Mouse (Mus musculus) stomach, adult 2 months (tissue): ENCODE results near the gene Mfap4. TPM values are rescaled to one million over a fixed set of nuclear protein-coding genes. Genes with fewer than 3 reads are reported as not detected.

Experiments used
- polyA plus RNA-seq: library from polyadenylated mRNA; depleted of rRNA; stranded (reverse); fragments of >200 nt; gene quantifications from 2 replicates; pipeline ENCODE4 v1.2.3, GENCODE M21; 2012; rRNA removed

Mfap4 gene
- polyA plus RNA-seq, result 126 and 140 TPM in 2 replicates

DNA sequence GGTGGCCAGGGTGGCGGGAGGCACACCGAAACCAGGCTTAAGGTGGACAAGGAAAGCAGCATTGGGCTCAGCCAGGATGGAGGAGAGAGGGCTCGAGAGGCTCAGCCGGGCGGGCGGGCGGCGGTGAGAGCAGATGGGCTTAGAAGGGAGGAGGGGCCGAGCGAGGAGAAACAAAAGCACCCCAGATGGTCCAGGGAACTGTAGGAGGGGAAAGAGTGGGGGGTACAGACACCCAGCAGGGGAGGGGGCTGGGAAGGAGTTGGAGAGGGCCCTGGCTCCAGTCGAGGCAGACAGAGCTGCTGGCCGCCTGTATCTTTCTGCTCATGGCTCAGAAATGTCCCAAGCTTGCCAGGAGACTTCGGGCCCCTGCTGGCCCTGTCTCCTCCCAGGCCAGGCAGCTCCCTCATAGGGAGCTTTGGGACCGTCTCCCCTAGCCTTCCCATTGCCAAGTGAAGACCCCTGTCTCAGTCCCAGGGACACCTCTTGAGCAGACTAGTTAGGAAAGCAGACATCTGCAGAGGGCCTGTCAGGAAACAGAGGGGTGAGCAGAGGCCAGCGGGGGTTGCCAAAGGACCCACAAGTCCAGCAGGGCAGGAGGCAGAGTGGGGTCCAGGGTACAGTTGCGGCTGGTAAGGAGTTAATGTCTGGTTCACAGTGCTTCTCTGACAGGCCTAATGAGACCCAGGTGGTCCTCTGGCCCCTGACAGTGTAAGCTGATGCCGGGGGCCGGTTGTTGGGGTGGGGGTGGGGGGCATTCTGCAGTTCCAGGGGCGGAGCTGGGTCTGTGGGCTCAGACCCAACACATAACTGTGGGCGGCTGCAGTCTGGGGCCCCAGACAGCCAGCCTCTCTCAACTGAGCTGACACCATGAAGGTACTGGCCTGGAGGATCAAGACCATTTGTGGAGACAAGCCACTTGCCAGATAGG, at the start of gene Mfap4:
TSS of gene Mfap4 (plus strand) at position 819 of the 928 bp plus-strand sequence.

DNA sequence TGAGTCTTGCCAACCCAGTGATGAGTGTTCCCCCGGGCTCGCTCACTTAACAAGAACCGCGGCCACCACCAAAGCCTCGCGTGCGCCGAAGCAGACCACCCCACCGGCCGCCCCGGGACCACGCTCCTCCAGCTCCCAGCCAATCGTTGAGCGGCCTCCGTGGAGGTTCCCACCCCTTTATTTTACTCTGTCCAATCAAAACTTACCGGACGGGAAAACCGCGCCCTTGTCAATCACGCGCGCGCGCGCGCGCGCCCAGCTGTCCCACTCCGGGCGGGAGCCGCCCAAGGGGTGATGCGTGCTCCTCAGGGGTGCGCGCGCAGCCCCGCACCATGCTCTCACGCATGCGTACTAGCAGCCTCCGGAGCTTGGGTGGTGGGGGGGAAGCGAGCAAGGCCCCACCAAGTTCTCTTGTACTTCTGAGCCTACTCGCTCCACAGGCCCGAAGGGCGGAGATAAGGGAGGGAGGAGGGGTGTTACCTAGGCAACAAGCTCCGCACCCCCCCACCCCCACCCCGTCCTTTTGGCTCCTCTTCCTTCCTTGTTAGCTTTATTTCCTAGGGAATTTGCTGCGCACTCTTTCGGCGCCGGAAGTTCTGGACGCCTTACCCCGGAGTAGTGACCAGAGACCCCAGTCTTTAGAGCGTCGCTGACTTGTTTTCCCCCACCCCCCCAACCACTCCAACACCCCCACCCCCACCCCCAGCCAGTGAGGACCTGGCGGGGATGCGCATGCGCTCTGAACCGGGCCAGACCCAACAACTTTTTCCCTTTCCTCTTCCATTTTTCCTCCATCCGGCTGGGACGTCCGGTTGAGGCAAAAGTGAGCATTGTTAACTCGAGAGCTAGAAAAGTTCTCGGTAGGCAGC, 9.1 kb downstream of the Mfap4 start, which contains the start of gene Mapk7:
TSS of gene Mapk7 (minus strand) at position 278 of the 869 bp plus-strand sequence.

DNA sequence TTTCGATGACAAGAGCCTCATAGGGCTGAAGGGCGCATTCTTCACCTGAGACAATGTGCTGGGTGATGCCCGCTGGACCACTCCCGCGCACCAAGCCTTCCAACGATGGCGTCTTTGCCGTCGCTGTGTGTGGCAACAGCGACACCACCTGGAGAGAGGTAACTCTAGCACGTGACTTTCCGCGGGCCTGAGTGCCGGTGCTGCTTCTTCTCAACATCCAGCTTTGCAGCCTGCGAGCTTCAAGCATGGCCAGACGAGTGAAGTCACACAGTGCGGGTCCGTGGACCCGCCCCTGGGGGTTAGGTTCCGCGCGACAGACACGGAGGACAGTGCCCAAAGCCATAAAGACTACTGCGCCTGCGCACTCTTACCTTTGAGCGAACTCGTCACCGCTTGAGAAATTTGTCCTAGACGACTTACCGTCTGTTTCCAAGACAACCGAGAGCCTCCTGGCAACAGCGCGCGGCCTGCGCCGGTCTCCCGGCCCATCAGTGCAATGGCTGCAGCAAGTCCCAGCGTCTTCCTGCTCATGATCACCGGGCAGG, 19.6 kb downstream of the Mfap4 start, which contains the start of gene B9d1:
TSS of gene B9d1 (plus strand) at position 432 of the 545 bp plus-strand sequence.

Other genes starting within 250 kb of the Mfap4 start
- gene Aldh3a2, start 218.0 kb upstream of the Mfap4 start, polyA plus RNA-seq, result 97.6 and 98.3 TPM in 2 replicates
- 0.18 and 0.24 TPM in 2 replicates for gene Slc47a2, start 142.6 kb upstream of the Mfap4 start, polyA plus RNA-seq
- gene Slc47a1, start 107.1 kb upstream of the Mfap4 start, polyA plus RNA-seq, result 0.27 and 0.42 TPM in 2 replicates
- 0.37 and 0.41 TPM in 2 replicates for gene Rnf112, start 31.3 kb upstream of the Mfap4 start, polyA plus RNA-seq
- gene Mapk7, start 9.0 kb downstream of the Mfap4 start, polyA plus RNA-seq, result 13.8 and 18.3 TPM in 2 replicates
- gene B9d1, start 19.7 kb downstream of the Mfap4 start, polyA plus RNA-seq, result 11.1 and 12.3 TPM in 2 replicates
- gene Epn2, start 94.3 kb downstream of the Mfap4 start, polyA plus RNA-seq, result 10.7 and 10.8 TPM in 2 replicates
- 1.9 and 2.5 TPM in 2 replicates for gene Grap, start 167.8 kb downstream of the Mfap4 start, polyA plus RNA-seq
- 8.9 and 10.3 TPM in 2 replicates for gene Fam83g, start 198.7 kb downstream of the Mfap4 start, polyA plus RNA-seq
- 0.03 and 0.06 TPM in 2 replicates for gene Slc5a10, start 235.4 kb downstream of the Mfap4 start, polyA plus RNA-seq